Mouse (Mus musculus) ovary, postnatal 36 days (tissue): ENCODE data around the gene Creld2.

Experiments
- DNase-seq: peaks from one replicate; pipeline ENCODE4 v3.0.0; 2022; ENCODE audit warnings: low spot score, mixed read lengths

The Creld2 gene

DNA sequence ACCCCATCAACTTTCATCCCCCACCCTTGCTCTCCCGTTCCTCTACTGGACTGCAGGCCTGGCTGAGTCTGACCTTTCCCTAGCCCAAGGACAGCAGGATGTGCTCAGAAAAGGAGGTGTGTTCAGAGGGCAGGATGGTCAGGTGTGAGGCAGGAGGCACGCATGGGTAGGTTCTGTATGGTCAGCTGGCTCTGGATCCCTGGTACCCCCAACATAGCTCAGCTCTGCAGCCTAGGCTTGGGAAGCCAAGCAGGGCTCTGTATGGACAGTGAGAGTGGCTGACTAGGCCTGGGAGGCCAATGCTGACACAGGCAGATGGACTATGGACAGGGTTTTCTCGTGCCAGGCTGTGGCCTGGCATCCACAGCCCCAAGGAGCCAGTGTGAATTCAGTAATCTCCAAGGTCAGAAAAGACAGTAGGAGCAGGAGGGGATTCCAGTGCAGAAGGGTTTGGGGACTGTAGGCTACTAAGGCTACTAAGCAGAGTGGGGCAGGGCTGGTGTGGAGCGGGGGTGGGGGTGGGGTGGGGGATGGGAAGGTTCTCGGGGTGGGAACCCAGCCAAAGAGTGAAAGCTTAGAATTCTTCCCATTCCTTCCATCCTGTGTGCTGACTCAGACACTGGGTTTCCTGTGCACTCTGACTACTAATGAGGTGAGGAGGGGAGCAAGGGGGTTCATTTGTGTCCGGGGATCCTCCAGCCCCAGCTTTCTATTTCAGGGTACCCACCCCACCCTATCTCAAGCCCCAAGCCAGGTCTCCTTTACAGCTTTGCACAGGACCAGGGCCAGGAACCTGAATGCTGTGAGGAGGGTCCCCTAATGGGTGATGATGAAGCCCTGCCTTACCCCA, 34.9 kb downstream of the Creld2 start:
- no peak for DNase-seq

DNA sequence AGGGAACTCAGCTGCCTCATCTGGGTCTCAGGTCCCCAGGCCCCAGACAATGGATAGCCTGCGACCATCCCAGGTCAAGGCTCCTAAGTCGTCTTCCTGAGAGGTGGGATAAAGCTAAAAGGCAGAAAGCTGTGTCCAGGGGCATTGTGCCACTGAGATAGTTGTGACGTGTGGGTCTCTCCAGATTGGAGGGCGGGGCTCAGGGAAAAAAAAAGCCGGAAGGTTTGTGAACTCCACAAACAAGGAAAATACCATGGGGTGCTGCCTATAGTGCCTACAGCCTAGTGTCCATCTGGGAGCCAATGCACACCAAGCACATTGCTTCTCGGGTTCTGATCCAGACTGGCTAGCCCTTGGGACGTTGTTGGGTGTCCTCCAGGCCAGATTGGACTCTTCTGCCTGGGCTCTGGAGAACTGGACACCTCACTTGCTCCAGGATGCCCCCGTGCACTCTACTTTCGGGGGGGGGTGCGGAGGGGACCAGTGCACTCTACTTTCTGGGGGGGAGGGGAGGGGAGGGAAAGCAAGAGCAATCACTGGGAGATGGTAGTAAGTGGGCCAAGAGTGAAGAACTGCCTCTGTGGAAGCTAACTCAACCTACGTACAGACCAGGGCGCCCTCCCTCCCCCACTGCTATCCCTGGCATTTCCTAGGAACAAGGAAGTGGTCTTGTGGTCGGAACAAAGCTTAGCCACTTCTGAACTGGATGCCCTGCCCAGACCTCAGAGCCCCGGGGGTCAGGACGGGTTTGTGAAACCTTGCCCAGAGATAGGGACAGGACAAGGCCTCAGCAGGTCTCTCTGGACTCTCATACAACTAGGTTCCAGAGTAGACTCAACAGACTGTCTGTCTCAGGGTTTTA, 35.8 kb downstream of the Creld2 start:
- DNase-seq: no peak

DNA sequence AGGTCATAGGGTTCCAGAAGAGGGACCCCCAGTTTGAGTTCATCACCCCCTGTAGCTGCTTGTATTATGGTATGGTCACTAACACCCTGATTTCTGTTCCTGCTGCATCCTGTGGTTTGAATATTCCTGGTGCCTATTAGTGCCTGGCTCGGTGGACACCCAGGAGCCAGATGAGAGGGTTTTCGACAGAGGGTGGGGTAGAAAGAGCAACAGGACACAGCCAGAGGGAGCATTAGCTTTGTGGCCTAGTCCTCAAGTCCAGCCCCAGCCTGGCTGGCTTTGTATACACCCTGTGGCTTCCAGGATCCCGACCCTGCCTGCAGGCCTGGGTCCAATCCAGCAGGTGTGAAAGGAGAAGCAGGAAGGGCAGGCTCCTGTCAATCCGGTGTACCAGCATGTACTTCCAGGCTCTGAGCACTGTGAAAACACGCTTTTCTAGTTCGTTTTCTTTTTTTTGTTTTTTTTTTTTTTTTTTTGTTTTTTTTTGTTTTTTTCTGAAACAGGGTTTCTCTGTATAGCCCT, 36.5 kb downstream of the Creld2 start:
- no peak for DNase-seq

DNA sequence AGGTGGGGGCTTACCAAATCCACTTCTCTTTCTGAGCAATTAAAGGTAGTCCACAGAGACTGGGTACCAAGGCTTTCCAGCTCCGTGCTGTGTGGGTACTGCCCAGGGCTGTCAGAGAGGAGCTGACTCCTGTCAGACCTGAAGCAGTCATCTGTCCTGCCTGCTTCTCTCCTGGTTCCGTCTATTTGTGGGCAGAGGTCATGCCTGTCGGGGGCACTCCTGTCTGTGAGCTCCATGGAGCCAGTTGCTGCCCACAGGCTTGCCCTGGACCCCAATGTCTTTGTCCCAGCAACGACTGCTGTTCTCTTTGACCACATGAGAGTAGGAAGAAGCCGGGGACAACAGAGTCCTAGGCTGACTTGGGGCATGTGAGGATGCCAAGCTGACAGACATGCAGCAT, 37.2 kb downstream of the Creld2 start:
- DNase-seq: no peak

DNA sequence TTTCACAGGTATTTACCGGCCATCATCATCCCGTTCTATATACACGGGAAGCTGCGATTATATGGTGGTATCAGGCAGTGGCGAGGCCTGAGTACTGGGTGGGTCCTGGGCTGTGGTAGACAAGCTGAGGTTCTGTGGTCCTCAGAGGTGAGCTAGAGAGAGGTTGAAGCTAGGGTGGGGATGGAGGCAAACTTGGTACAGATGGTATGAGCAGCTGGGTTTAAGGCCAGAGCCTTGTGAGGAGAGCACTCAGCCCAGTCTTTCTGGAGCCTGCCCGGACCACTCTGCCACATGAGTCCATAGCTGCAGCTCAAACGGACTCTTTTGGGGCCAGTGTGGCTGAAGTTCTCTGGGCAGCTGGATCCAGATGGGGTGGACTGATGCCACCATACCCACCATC, 37.9 kb downstream of the Creld2 start:
- DNase-seq: no peak

DNA sequence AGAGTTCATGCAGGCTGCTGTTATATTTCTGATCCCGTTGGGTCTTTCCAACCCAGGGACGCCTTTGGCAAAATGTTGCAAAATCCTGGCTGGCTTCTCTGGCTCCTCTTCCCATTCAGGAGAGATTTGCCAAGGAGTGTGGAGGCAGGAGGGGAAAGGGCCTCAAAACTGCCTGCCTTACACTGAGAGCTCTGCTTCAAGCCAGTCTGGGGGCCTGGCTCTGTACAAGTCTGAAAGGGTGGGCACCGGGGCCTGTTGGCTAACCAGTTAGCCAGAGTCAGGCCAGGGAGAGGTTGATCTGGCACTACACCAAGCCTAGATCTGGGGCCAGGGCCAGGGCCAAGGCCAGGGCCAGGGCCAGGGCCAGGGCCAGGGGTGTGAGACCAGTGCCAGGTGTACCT, 38.7 kb downstream of the Creld2 start:
- peak; percentile 56 for DNase-seq

DNA sequence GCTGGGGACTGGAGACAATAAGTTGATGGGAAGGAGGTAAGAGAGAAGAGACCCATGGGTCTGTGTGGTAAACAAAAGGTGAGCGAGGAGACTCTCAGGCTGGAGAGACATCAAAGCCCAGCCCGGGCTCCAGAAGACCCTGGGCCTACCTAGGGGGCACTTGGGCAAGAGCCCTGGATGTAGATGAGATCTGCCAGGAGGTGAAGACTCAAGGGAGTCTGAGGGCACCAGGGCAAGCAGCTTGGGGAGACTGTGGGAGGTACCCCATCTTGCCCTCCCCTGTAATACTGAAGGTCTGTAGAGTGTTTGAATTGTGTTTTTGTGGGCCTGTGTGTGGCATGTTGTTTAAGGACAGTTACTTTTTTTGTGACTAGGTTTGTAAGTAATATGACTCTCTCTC, 39.3 kb downstream of the Creld2 start:
- DNase-seq: no peak

DNA sequence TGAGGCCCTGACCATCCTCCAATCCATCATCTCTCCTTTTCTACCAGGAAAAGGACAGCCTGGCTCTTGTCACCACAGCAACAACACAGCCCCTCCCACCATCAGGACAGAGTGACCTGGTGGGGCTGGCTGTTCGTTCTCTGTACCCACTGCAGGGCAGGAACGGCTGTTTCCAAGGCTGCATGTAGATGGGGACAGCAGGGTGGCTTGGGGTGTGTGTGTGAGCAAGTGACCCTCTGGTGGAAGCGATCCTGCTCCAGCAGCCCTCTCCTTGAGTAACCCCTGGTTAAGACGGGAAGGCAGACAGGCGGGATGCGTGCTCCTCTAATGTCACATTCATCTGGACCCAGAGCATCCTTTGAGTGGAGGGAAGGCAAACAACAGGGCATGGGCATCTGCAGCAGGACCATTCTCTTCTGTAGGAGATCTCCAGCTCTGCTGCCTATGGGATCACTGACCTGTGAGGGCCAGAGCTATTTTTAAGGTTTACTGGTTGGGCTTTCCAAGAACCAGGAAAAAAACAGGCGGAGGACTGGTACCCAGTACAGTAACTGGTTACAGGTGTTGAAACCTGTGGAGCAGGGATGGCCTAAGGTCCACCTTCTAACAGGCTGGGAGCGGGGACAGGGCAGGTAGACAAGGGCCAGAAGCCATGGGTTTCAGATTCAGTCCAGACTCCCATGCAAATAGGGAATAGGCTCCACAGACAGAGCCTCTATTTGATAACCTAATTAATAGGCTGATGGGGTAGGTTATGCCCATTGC, 39.9 kb downstream of the Creld2 start:
- DNase-seq: peak; percentile 62

DNA sequence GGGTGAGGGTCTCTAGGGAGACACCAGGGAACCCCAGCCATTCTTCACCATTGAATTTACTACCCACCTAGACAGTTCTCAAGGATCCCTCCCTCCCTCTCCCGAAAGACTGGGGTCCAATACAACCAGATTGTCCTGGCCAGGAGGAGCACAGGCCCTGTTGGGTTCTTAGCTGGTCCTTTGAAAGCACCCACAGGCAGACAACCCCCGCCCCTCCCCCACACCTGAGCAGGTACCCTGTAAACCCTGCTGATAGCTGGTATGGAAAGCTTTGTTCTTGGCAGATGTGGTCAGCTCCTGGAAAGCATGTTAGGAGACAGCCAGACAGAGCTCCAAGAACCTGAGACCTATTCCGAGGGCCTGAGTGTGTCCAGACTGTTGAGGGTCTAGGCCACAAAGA, 41.3 kb downstream of the Creld2 start:
- DNase-seq: no peak

DNA sequence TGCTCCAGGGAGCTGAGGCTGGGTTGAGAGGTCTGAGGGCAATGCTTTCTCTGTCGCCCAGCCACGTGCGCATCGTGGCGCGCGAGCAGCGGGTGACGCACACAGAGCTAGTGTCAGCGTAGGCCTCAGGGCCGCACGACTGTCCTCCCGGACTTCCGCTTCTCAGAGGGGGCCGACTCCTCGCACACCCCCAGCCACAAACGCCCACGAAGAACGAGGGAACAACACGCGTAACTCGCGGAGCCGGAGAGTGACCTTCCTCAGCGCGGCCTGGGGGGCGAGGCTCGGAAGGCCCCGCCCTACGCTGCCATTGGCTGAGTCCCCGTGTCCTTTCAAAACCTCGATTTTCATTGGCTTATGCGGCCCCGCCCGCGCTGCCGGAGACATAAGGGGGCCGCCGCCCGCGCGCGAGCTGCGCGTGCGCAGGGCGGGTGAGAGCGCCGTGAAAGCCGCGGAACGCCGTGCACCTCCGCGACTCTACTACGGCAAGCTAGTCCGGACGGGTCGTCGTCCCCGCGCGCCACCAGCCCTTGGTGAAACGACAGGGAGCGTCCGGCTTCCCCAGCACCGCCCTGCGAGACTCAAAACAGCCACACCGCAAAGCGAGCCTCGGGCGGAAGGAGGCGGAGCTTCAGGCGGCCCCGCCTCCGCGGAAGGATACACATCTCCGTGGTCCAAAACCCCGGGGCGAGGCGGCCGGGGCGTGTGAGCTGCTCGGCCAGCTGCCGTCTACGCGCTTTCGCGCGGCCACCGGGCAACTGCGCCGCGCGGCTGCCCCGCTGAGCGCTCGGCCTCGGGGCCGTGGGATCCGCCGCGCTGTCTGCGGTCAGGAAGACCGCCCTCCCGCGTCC, 42.6 kb downstream of the Creld2 start, which contains the start of gene Pim3:
TSS of gene Pim3 (plus strand) at position 415 of the 851 bp plus-strand sequence.
- DNase-seq: peak; percentile 96

DNA sequence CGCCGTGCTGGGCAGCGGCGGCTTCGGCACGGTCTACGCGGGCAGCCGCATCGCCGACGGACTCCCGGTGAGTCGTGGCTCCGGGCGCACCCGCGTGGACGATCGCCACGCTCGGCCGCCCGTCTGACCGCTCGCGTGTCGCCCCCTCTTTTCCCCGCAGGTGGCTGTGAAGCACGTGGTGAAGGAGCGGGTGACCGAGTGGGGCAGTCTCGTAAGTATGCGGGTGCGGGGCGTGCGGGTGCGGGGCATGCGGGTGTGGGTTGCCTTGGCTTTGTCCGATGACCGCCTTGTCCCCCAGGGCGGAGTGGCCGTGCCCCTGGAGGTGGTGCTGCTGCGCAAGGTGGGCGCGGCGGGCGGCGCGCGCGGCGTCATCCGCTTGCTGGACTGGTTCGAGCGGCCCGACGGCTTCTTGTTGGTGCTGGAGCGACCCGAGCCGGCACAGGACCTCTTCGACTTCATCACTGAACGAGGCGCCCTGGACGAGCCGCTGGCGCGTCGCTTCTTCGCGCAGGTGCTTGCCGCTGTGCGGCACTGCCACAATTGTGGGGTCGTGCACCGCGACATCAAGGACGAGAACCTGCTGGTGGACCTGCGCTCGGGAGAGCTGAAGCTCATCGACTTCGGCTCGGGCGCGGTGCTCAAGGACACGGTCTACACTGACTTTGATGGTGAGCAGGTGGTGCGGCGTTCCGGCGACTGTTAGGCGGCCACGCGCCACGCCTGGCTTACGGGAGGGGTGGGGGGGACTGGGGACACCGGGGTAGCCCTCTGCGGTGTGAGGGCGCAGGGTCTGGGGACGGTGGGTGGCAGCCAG, 43.6 kb downstream of the Creld2 start:
- peak; percentile 67 for DNase-seq

DNA sequence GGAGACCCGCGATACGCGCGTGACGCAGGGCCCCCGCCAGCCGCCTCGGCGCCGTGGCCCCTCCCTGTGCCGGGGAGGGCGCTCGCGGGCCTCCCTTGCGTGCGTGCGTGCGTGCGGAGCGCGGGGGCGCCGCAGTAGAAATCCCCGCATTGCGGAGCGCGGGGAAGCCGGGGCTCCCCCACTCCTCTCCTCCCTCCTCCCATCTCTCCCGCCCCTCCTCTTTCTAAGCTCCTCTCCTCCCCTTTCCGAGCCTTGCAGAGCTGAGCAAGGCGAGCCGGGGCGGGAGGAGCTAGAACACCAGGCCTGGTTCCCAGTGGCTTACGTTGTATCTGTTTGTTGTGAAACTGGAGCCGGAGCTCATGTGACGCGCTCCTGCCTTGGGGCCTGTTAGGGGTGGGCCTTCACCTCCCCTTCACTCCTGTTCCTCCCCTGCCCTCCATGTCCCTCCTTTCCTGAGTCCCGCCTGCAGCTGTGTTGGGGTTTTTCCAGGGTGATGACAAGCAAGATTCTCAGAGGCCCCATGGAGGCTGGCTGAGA, 44.3 kb downstream of the Creld2 start:
- DNase-seq: peak; percentile 86

DNA sequence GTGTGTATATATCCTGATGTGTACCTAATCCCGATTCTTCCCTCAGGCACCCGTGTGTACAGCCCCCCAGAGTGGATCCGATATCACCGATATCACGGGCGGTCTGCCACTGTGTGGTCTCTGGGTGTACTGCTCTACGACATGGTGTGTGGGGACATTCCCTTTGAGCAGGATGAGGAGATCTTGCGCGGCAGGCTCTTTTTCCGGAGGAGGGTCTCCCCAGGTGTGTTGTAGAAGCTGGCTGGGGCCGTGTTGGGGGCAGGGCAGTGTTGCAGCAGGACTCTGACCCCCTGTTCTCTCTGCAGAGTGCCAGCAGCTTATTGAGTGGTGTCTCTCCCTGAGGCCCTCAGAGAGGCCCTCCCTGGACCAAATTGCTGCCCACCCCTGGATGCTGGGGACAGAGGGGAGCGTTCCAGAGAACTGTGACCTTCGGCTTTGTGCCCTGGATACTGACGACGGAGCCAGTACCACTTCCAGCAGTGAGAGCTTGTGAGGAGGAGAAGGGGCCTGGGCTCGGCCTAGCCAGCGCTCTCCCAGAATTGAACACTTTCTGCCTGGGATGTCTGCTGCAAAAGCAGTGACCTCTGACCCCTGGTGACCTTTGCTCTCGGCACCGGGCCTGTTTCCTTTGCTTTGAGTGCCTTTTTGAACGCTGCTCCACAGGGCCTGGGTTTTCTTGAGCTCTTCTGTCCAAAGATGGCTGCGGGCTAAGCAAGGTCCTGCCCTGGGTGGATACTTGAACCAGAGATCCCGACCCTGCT, 45.0 kb downstream of the Creld2 start:
- DNase-seq: peak; percentile 35

DNA sequence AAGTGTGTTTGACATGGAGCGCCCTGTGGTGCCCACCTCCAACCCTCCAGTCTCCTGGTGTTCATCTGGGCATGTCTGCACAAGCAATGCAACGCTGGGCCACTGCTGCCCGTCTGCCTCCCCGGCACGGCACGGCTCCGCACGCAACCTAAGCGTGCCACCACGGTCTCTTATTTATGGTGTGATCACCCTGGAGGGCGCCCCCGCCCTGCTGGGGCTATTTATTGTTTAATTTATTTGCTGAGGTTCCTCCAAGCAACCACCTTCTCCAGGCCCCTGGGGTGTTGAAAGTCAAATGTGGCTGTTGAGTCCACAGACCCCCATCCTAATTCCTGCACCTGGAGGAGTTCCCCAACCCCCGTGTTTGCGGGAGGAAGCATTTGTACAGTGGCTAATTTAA, 45.6 kb downstream of the Creld2 start:
- DNase-seq: no peak

DNA sequence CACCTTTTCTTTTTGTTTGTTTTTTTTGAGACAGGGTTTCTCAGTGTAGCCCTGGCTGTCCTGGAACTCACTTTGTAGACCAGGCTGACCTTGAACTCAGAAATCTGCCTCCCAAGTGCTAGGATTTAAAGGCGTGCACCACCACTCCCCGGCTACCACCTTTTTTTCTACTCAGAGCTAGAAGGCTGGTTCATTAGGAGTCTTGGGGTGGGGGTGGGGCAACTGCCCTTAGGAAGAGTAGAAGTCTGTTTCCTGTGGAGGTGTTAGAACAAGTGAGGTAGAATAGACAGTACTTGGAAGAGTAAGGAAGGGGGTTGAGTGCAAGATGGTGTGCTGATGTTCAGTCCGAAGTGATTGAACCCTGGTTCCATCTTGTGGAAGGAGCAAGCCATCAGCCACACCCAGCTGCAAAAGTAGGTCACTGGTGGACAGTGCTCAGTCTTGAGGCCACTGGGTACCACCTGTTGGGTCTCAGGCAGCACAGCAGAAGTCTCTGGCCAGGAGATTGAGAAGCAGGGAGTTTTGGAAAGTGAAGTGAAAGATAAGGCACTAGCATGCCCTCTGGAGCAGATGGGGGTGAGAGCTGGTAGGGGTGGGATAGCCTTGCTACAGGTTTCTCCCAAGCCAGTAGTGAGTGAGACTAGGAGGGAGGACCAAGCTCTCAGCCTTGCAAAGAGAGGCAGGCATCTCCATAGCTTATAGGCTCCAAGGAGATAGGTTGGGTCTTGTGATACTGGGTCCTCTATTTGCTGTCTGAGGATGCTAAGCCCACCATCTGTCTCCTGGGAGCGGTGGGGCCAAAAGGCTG, 46.6 kb downstream of the Creld2 start:
- no peak for DNase-seq

DNA sequence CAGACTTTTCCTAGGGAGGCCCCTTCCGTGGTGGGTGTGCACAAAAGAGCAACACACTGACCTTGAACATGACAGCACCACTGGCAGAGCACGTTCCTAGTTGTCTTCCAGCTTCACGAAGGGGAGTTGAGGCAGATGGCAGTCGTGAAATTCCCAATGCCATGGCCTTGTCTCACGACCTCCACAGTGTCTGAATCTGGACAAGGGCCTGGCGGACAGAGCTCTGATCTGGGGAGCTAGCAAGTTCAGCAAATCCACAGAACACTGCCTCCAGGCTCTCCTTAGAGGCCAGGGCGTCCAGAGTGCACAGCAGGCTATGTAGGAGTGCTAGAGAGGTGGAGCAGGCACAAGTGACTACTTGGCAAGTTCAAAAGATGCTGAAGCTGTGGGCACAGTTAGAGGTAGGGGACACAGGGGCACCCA, 47.5 kb downstream of the Creld2 start:
- DNase-seq: peak; percentile 34

DNA sequence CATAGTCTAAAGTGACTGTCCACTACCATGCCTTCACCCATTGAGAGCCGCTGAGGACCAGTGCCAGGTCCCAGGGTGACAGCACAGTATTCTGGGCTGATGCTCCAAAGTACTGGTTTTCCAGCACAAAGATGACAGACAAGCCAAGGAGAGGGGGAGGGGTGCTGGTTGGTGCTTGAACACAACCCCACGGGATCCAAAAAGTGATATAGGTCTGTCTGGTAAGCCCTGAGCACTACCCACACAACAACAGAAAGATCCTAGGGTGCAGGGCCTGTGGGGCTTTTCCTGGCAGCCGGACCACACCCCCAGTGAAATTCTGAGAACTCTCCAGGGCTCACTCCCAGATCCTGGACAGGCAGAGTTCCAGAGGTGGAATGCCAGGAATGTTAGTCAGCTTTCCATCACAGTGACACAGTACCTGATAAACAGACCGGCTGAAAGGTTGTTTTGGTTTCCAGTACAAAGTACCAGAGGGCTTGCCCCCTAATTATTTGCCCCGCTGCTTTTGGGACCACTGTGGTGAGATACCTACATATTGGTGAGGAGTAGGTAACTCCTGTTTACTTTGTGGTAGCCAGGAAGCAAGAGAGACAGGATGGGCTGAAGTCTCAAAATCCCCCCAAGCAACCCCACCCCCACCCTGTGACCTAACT, 48.0 kb downstream of the Creld2 start:
- DNase-seq: peak; percentile 36
